Mouse (Mus musculus): Measurements from ENCODE around the gene Vav1. TPM values are rescaled to one million over a fixed set of nuclear protein-coding genes. Genes with fewer than 3 reads are reported as not detected.

Gene Vav1
- total and polyA plus RNA-seq, 3 experiments: 86.7 to 99.6 TPM; not detected in 1

DNA sequence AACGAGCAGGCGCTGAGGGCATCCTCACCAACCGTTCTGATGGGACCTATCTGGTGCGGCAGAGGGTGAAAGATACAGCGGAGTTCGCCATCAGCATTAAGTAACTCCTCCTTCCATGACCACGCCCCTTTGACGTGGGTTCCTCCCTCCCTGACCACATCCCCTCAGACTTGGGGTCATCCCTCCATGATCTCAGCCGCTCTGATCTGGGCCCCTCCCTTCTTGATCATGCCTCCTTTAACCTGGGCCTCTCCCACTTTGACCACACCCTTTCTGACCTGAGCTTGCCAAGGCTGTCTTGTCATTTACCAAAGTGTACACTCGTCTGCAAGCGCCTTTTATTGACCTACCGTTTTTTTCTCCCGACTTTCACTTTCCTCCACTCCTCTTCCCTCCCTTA is 32.9 kb downstream of the Vav1 start:
- Histone ChIP-seq H3K27me3 (ENCODE audit: control insufficient read depth in 1 of 2, insufficient read depth in 2 of 2, low read length in 2 of 2) (no peaks in the 10 kb centered on the region), H3K36me3 (ENCODE audit: control insufficient read depth in 1 of 2, insufficient read depth in 2 of 2, low read length in 2 of 2) (peaks cover 0 to 14% of the 10 kb centered on the region in 2 experiments; a peak in 2 of 4 replicates), H3K79me2 (ENCODE audit: control insufficient read depth, insufficient read depth, low read length, poor library complexity) (no peaks in the 10 kb centered on the region), H3K4me3 (ENCODE audit: control insufficient read depth in 1 of 2, insufficient read depth in 1 of 2, low read depth in 2 of 2, low read length in 2 of 2) (no peak overlapping the region), H3K27ac (ENCODE audit: control insufficient read depth, low read depth, low read length) (no peak overlapping the region), H3K9ac (ENCODE audit: control insufficient read depth, low read depth, low read length, poor library complexity, severe bottlenecking) (no peak overlapping the region), H3K4me1 (ENCODE audit: control insufficient read depth in 1 of 2, insufficient read depth in 2 of 2, low read length in 2 of 2) (no peaks in the 10 kb centered on the region; a peak in 1 of 4 replicates), H3K9me3 (replicated peaks; ENCODE audit: insufficient read depth, low read length) (no peaks in the 10 kb centered on the region)
- DNase-seq (ENCODE audit: low read depth, low spot score): no peak
- TF ChIP-seq RCOR1 (IDR thresholded peaks at IDR 0.05; ENCODE audit: low read depth, low read length) (no peak), USF2 (IDR thresholded peaks at IDR 0.05; ENCODE audit: borderline replicate concordance in 1 of 2, insufficient read depth in 1 of 2, low read depth in 1 of 2, low read length in 2 of 2) (no peak), ELF1 (IDR thresholded peaks at IDR 0.05; ENCODE audit: low read depth, low read length) (no peak)

DNA sequence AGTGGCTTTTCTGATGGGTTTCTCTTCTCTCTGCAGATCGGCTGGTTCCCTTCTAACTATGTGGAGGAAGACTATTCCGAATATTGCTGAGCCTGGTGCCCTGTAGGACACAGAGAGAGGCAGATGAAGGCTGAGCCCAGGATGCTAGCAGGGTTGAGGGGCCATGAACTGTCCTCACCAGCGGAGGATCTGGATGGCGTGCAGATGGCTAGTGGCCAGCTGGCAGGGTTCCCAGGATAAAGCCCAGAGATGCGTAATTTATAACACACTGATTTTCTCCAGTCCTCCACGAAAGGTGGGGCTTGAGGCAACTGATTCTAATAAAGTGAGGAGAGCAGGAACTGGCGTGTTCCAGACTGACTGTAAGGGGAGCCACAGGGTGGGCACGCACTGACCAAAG is 48.7 kb downstream of the Vav1 start:
- Histone ChIP-seq H3K36me3 (ENCODE audit: control insufficient read depth in 1 of 2, insufficient read depth in 2 of 2, low read length in 2 of 2) (peaks cover 0 to 2% of the 10 kb centered on the region in 2 experiments; a peak in 3 of 4 replicates), H3K4me3 (ENCODE audit: control insufficient read depth in 1 of 2, insufficient read depth in 1 of 2, low read depth in 2 of 2, low read length in 2 of 2) (no peak overlapping the region), H3K79me2 (ENCODE audit: control insufficient read depth, insufficient read depth, low read length, poor library complexity) (no peaks in the 10 kb centered on the region), H3K4me1 (ENCODE audit: control insufficient read depth in 1 of 2, insufficient read depth in 2 of 2, low read length in 2 of 2) (no peaks in the 10 kb centered on the region), H3K9me3 (replicated peaks; ENCODE audit: insufficient read depth, low read length) (no peaks in the 10 kb centered on the region), H3K27me3 (ENCODE audit: control insufficient read depth in 1 of 2, insufficient read depth in 2 of 2, low read length in 2 of 2) (no peaks in the 10 kb centered on the region), H3K27ac (ENCODE audit: control insufficient read depth, low read depth, low read length) (no peak overlapping the region), H3K9ac (ENCODE audit: control insufficient read depth, low read depth, low read length, poor library complexity, severe bottlenecking) (no peak overlapping the region)
- DNase-seq (ENCODE audit: low read depth, low spot score): no peak
- TF ChIP-seq SIN3A (IDR thresholded peaks at IDR 0.05; ENCODE audit: low read length): no peak
- TF ChIP-seq KAT2A (conservative IDR thresholded peaks at IDR 0.05; ENCODE audit: low read depth, low read length): no peak
- TF ChIP-seq USF1 (IDR thresholded peaks at IDR 0.05; ENCODE audit: low read depth, low read length): no peak
- TF ChIP-seq ELF1 (IDR thresholded peaks at IDR 0.05; ENCODE audit: low read depth, low read length): no peak
- no peak for TF ChIP-seq MYB (IDR thresholded peaks at IDR 0.05; ENCODE audit: low read depth, low read length)
- no peak for TF ChIP-seq MYC (IDR thresholded peaks at IDR 0.05; ENCODE audit: low read depth, low read length)
- no peak for TF ChIP-seq ZKSCAN1 (IDR thresholded peaks at IDR 0.05; ENCODE audit: low read depth, low read length)
- no peak for TF ChIP-seq CHD2 (IDR thresholded peaks at IDR 0.05; ENCODE audit: low read length)
- TF ChIP-seq ZNF384 (IDR thresholded peaks at IDR 0.05; ENCODE audit: low read depth, low read length): no peak
- TF ChIP-seq HCFC1 (IDR thresholded peaks at IDR 0.05; ENCODE audit: low read depth, low read length): no peak
- TF ChIP-seq GATA1 (IDR thresholded peaks at IDR 0.05; ENCODE audit: low read depth, low read length): no peak
- TF ChIP-seq RAD21 (IDR thresholded peaks at IDR 0.05; ENCODE audit: low read depth, low read length): no peak
- TF ChIP-seq MAFK (IDR thresholded peaks at IDR 0.05; ENCODE audit: borderline replicate concordance, low read depth, low read length): no peak
- no peak for TF ChIP-seq UBTF (IDR thresholded peaks at IDR 0.05; ENCODE audit: borderline replicate concordance, insufficient read depth, low read depth, low read length)
- TF ChIP-seq RCOR1 (IDR thresholded peaks at IDR 0.05; ENCODE audit: low read depth, low read length): no peak

Measured in MEL (cell line).